Mouse (Mus musculus): ENCODE measurements around the gene Prkce.
A peak's percentile ranks its signal among the peaks of the same experiment; 100 is the strongest.

Gene Prkce

GRCm38 (mm10) chr17:86438278-86438661, 270.7 kb downstream of the Prkce start:
- DNase-seq (ENCODE audit: extremely low spot score, low read depth, low spot score) = no peak

GRCm38 (mm10) chr17:86438763-86439162, 271.2 kb downstream of the Prkce start:
- DNase-seq (ENCODE audit: extremely low spot score, low read depth, low spot score) = no peak

GRCm38 (mm10) chr17:86441098-86441497, 273.5 kb downstream of the Prkce start:
- no peak for DNase-seq (ENCODE audit: extremely low spot score, low read depth, low spot score)

GRCm38 (mm10) chr17:86443886-86444285, 276.3 kb downstream of the Prkce start:
- no peak for DNase-seq (ENCODE audit: extremely low spot score, low read depth, low spot score)

GRCm38 (mm10) chr17:86444578-86445419, 277.2 kb downstream of the Prkce start:
- DNase-seq (ENCODE audit: extremely low spot score, low read depth, low spot score) = peak; percentile 94

- no peak for DNase-seq (ENCODE audit: extremely low spot score, low read depth, low spot score)
Observed at GRCm38 (mm10) chr17:86445420-86445720, 277.8 kb downstream of the Prkce start.

- no peak for DNase-seq (ENCODE audit: extremely low spot score, low read depth, low spot score)
Observed at GRCm38 (mm10) chr17:86445900-86446299, 278.3 kb downstream of the Prkce start.

GRCm38 (mm10) chr17:86447101-86447598, 279.6 kb downstream of the Prkce start:
- no peak for DNase-seq (ENCODE audit: extremely low spot score, low read depth, low spot score)

- DNase-seq (ENCODE audit: extremely low spot score, low read depth, low spot score) = no peak
Observed at GRCm38 (mm10) chr17:86452934-86453333, 285.3 kb downstream of the Prkce start.

GRCm38 (mm10) chr17:86453673-86454350, 286.2 kb downstream of the Prkce start:
- no peak for DNase-seq (ENCODE audit: extremely low spot score, low read depth, low spot score)

GRCm38 (mm10) chr17:86454351-86454706, 286.7 kb downstream of the Prkce start:
- DNase-seq (ENCODE audit: extremely low spot score, low read depth, low spot score) = no peak

- DNase-seq (ENCODE audit: extremely low spot score, low read depth, low spot score) = no peak
Observed at GRCm38 (mm10) chr17:86456512-86456911, 288.9 kb downstream of the Prkce start.

- DNase-seq (ENCODE audit: extremely low spot score, low read depth, low spot score) = no peak
Observed at GRCm38 (mm10) chr17:86458302-86458980, 290.9 kb downstream of the Prkce start.

GRCm38 (mm10) chr17:86460645-86461430, 293.3 kb downstream of the Prkce start:
- no peak for DNase-seq (ENCODE audit: extremely low spot score, low read depth, low spot score)

- no peak for DNase-seq (ENCODE audit: extremely low spot score, low read depth, low spot score)
Observed at GRCm38 (mm10) chr17:86463369-86463768, 295.8 kb downstream of the Prkce start.

- DNase-seq (ENCODE audit: extremely low spot score, low read depth, low spot score) = no peak
Observed at GRCm38 (mm10) chr17:86464197-86464596, 296.6 kb downstream of the Prkce start.

GRCm38 (mm10) chr17:86464689-86465363, 297.2 kb downstream of the Prkce start:
- DNase-seq (ENCODE audit: extremely low spot score, low read depth, low spot score) = no peak

- DNase-seq (ENCODE audit: extremely low spot score, low read depth, low spot score) = no peak
Observed at GRCm38 (mm10) chr17:86465865-86466264, 298.3 kb downstream of the Prkce start.

- DNase-seq (ENCODE audit: extremely low spot score, low read depth, low spot score) = no peak
Observed at GRCm38 (mm10) chr17:86466412-86466811, 298.8 kb downstream of the Prkce start.

- no peak for DNase-seq (ENCODE audit: extremely low spot score, low read depth, low spot score)
Observed at GRCm38 (mm10) chr17:86466871-86467270, 299.3 kb downstream of the Prkce start.
